Mouse (Mus musculus) gastrocnemius, postnatal 36 days (tissue): ENCODE measurements around the gene Rnf26. TPM values are rescaled to one million over a fixed set of nuclear protein-coding genes. Genes with fewer than 3 reads are reported as not detected.

Source experiments
- DNase-seq, 2 experiments: peaks; one replicate each; pipeline ENCODE4 v3.0.0; 2022
- intact Hi-C: fragments of 180-260 bp; cut with DNase I; formaldehyde crosslinking; loops from one replicate; pipeline ENCODE4 v1.15.1; 2025
- long read RNA-seq, 2 experiments: library from polyadenylated mRNA; stranded (forward); transcript quantifications; one replicate each; pipeline ENCODE4 v2.0.0; 2021
- total RNA-seq, 2 experiments: library from RNA; stranded (reverse); gene quantifications; 2 replicates each; pipeline ENCODE4 v1.2.3; 2021

Rnf26 gene
- total RNA-seq, result 1 to 10 TPM; 2.1 to 3.6 TPM
- long read RNA-seq, experiment 1, transcript Rnf26-201 (1 exons, 2,724 nt), result major isoform, 5 of 6 reads
- long read RNA-seq, experiment 1, partial matches to known transcripts, result 0 of 6 reads
- long read RNA-seq, experiment 1, other reads (novel, unspliced or antisense), result 1 of 6 reads
- long read RNA-seq, experiment 2, transcript Rnf26-201 (1 exons, 2,724 nt), result major isoform, 10 of 10 reads
- long read RNA-seq, experiment 2, partial matches to known transcripts, result 0 of 10 reads
- long read RNA-seq, experiment 2, other reads (novel, unspliced or antisense), result 0 of 10 reads

DNA sequence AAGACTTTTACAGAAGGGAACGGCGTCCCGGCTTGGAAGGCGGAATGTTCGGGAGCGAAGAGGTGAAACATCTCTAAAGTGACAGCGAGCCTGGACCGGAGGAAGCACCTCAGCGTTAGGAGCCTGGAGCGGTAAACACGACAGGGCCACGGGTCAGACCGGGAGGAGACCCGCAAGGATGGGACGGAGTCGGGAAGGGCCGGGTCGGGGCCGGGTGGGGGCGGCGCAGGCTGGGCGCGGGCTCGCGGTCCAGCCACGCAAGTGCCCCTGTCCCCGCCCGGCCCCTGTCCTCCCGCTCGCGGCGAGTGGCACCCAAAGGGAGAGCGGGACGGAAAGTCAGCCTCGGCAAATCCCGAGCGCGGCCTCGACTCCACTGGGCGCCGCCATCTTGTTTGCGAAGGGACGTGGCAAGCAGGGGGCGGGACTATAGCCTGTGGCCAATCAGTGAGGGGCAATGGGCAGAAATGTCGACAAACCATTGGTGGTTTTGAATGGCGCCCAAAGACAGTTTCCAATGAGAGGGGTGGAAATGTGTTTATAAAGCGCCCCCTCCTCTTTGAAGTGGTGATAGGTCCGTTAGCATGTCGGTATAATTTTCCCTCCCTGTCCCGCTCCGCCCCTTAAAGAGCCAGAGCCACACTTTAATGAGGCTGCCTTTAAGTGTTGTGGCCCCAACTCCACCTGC is at the start of gene Rnf26, which contains the start of gene Gm49380:
Rnf26 (minus strand) TSS at position 413 of the 685 bp plus-strand sequence.
Gm49380 (minus strand) TSS at position 396 of the 685 bp plus-strand sequence.
- peak; percentile 87 to 95 for DNase-seq
- intact Hi-C loops, result no loop called here

GRCm38 (mm10) chr9:44159886-44160285 is 46.6 kb upstream of the Rnf26 start:
- intact Hi-C loops, result no loop called here
- no peak for DNase-seq

- DNase-seq, result no peak
- intact Hi-C loops, result no loop called here
Measured at GRCm38 (mm10) chr9:44147290-44147689, 34.0 kb upstream of the Rnf26 start.

GRCm38 (mm10) chr9:44144718-44145060 is 31.4 kb upstream of the Rnf26 start:
- intact Hi-C loops, result no loop called here
- DNase-seq, result no peak

- DNase-seq, result no peak
Measured at GRCm38 (mm10) chr9:44144023-44144717, 30.9 kb upstream of the Rnf26 start.

GRCm38 (mm10) chr9:44143421-44143820 is 30.1 kb upstream of the Rnf26 start:
- intact Hi-C loops, result no loop called here
- DNase-seq, result no peak

More at GRCm38 (mm10) chr9:44144023-44144717, 30.9 kb upstream of the Rnf26 start:
- intact Hi-C loops, result no loop called here

DNA sequence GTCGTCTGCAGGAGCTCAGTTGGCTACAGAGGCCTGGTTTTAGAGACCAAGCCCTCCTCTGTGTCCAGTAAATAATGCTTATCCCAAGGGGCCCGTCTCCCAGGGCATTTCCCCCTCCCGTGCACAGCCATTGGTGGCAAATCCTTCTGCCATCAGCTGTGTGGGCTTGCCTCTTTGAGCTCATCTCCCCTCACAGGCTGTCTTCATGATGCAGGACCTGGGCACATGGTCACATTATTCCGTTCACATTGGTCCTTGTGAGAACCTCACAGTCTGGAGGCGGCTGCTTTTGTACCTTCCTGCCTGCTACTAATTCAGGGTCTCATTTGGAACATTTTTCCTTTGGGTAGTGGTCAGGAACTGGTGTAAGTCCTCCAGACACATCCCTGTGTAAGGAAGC is 28.6 kb upstream of the Rnf26 start:
- intact Hi-C loops, result no loop called here
- no peak for DNase-seq

GRCm38 (mm10) chr9:44137846-44138245 is 24.5 kb upstream of the Rnf26 start:
- intact Hi-C loops, result loop anchor here (10.0 kb wide), 1 partner anchor 97 kb away; the partner anchor contains the start of gene Cbl
- DNase-seq, result no peak

DNA sequence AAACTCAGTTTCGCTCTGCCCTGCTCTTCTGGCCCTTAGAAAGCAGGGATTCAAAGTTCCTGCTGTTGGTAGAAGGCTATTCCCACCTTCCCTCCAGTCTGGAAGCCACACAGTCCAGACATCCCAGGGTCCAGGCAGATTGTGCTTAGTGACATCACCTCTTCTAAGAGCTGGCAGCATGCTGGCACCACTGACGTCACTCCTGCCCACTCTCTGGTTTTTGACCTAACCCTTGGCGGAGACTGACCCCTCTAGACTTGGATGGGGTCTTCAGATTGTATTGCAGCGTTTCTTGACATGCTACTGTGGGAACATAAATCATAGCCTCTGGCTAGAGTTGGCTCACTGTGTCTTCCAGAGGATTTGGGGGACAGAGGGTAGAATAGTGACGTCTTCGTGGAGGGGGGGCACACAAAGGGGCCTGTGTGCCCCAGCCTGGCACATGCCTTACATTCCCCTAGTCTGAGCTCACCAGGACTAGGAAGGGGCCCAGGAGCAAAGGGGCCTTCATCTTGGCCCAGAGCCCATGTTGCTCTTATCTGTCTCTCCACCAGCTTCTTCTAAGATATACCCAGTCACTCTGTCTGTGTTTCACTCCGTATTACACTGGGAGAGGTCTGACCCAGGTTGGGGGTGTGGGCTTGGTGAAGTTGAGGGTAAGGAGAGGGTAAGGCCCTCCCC is 22.6 kb upstream of the Rnf26 start:
- DNase-seq, result no peak
- intact Hi-C loops, result loop anchor here (10.0 kb wide), 1 partner anchor 99 kb away; the partner anchor contains the start of gene Cbl

DNA sequence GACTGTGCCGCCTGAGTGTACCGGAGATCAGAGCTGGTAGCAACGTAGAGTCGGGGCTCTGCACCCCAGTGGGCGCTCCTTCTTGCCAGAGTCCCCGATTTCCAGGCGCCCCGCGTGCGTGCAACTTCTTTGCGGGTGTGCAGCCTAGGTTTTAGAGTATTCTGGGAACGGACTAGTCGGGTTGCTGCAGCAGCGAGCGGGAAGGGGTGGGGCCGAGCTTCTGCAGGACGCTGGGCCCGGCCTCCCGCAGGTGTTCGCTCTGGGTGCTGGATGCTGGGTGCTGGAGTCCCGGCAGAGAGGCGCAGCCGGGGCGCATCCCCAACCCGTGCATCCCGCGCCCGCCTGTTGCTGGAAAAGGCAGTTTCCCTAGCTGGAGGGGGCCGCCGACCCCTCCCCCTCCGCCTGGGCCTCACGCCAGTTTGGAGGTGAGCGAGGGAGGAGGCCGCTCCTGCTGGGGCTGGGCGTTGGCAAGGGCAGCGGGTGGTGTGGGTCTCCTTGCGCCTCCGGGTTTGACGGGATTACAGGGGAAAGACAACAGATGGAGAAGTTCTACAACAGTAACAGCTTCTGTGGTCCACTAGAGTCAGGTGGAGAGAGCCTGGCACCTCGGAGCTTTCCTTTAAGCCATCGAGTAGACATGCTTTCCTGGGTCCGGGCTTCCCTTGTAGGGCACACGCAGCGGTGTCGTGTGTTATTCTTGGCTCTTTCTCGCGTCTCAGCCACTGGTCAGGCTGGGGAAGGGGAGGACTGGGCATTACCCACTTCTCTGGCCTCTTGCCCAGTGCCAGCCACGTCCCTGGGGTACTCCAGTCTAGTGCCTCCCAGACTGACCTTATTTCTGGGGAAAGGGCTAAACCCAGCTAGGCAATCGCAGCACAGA is 21.8 kb upstream of the Rnf26 start:
- intact Hi-C loops, result loop anchor here (5.0 to 10.0 kb wide), 2 partner anchors 37 to 100 kb away; partner anchors contain the start of gene Cbl
- DNase-seq, result peak in 1 of 2 experiments; percentile 50

- DNase-seq, result peak; percentile 57 to 64
- intact Hi-C loops, result loop anchor here (5.0 to 10.0 kb wide), 2 partner anchors 38 to 101 kb away; partner anchors contain the start of gene Cbl
Measured at GRCm38 (mm10) chr9:44134101-44134850, 21.0 kb upstream of the Rnf26 start, which contains the start of gene Mcam. Mcam (plus strand) TSS chr9:44134469.

GRCm38 (mm10) chr9:44133287-44133686 is 20.0 kb upstream of the Rnf26 start:
- no peak for DNase-seq
- intact Hi-C loops, result loop anchor here (5.0 to 10.0 kb wide), 2 partner anchors 39 to 102 kb away; partner anchors contain the start of gene Cbl

DNA sequence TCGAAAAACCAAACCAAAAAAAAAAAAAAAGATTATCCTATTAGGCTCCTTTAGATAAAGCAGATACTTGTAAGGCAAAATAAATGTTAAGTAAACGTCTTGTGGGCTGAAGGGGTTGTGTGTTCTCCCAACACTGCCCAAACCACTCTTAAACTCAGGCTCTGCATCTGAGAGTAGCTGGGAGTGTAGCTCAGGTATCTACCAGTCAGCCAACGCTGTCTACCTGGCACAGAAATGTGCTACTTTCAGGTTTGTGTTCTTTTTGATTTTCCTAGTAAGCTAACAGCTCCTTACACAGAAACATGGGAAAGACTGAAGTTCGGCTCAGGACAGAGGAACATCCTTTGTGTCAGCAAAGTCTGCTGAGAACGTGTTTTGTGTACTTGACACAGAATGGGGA is 18.9 kb upstream of the Rnf26 start:
- intact Hi-C loops, result loop anchor here (5.0 to 10.0 kb wide), 2 partner anchors 40 to 103 kb away; partner anchors contain the start of gene Cbl
- DNase-seq, result no peak

- intact Hi-C loops, result loop anchor here (5.0 to 10.0 kb wide), 2 partner anchors 41 to 104 kb away; partner anchors contain the start of gene Cbl
Measured at GRCm38 (mm10) chr9:44131276-44131590, 17.9 kb upstream of the Rnf26 start.

DNA sequence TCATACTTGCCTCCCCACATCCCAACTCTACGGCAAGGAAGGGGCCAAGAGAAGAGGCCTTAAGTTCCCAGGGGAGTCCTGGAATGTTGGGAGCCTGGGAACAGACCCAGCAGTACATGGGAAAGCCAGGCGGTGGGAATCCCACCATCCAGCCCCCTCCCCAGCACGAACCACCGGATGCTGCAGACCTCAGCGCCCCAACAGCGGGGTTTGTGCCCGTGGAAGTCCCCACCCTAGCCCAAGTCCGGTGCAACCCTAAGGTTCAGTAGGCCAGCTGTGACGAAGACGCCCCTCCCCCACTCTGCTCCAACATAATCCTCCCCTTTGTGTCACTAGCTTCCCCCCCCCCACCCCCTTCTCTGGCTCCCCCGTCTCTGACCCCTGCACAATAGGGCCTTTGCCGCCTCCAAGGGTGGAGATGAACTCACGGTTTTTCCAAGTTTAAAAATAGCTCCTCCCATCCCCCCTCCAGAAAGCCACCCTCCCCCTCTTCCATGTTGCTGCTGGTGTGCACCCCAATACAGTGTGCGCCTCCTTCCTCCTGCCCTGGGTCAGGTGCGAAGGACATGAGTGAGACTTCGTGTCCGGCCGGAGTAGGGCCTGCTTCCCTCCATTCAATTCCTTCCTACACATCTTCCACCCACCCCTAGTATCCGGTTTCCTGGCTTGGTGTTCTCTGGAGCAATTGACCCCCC is 17.4 kb upstream of the Rnf26 start:
- intact Hi-C loops, result loop anchor here (5.0 to 10.0 kb wide), 2 partner anchors 42 to 104 kb away; partner anchors contain the start of gene Cbl
- DNase-seq, result peak; percentile 17 to 26

More at GRCm38 (mm10) chr9:44131276-44131590, 17.9 kb upstream of the Rnf26 start:
- DNase-seq, result no peak

DNA sequence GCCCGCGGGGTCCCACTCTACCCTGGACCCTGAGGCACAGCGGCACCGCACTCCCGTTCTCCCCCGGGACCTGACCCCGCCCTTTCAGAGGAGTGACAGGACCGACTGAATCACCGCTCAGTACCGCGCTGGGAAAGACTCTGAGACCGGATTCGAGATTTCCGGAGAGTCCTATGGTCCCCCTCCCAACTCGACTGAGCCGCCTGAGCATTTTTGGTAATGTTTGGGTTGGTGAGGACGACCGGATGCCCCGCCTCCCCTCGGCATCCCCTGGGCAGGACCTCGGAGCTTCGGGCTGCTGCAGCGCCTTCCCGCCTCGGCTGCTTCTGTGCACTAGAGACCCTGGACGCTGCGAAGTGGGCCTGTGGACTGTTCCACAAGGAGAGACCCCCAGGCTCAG is 16.7 kb upstream of the Rnf26 start:
- intact Hi-C loops, result loop anchor here (5.0 to 10.0 kb wide), 2 partner anchors 42 to 105 kb away; partner anchors contain the start of gene Cbl
- DNase-seq, result peak; percentile 62 to 68

- intact Hi-C loops, result loop anchor here (5.0 to 10.0 kb wide), 3 partner anchors 43 to 258 kb away; partner anchors contain the start of gene Cbl
- no peak for DNase-seq
Measured at GRCm38 (mm10) chr9:44129633-44130032, 16.3 kb upstream of the Rnf26 start.
